Mouse (Mus musculus) hindbrain, embryonic 13.5 days (tissue): ENCODE data around the gene Pkp4. TPM values are rescaled to one million over a fixed set of nuclear protein-coding genes. Genes with fewer than 3 reads are reported as not detected.

Source experiments
- ATAC-seq: fragments of 200-750 bp; cut with Nextera tagmentation; 2 replicates; pipeline ENCODE4 v1.8.0; 2017; ENCODE audit warnings: moderate TSS enrichment; ENCODE audit not compliant: low FRiP score
- H3K27ac ChIP-seq: fragments of 300-500 bp; sonication (generic); 2 replicates; pipeline ENCODE4 v1.5.1; 2015; ENCODE audit warnings: inconsistent platforms, mild to moderate bottlenecking, moderate library complexity
- H3K27me3 ChIP-seq: fragments of 300-500 bp; sonication (generic); 2 replicates; pipeline ENCODE4 v1.6.1; 2015; ENCODE audit warnings: mild to moderate bottlenecking, inconsistent platforms
- H3K36me3 ChIP-seq: fragments of 300-500 bp; sonication (generic); 2 replicates; pipeline ENCODE4 v1.6.1; 2015; ENCODE audit warnings: mild to moderate bottlenecking, inconsistent platforms
- H3K4me1 ChIP-seq: fragments of 300-500 bp; sonication (generic); replicated peaks from 2 replicates; pipeline ENCODE4 v1.6.1; 2015; ENCODE audit warnings: inconsistent platforms
- H3K4me2 ChIP-seq: fragments of 300-500 bp; sonication (generic); 2 replicates; pipeline ENCODE4 v1.6.1; 2015; ENCODE audit warnings: inconsistent platforms, mild to moderate bottlenecking, moderate library complexity
- H3K4me3 ChIP-seq: fragments of 300-500 bp; sonication (generic); 2 replicates; pipeline ENCODE4 v1.5.1; 2015; ENCODE audit warnings: mild to moderate bottlenecking, inconsistent platforms
- H3K9ac ChIP-seq: fragments of 300-500 bp; sonication (generic); 2 replicates; pipeline ENCODE4 v1.6.1; 2015; ENCODE audit warnings: mild to moderate bottlenecking, inconsistent platforms
- H3K9me3 ChIP-seq: fragments of 300-500 bp; sonication (generic); 2 replicates; pipeline ENCODE4 v1.6.1; 2016; ENCODE audit warnings: inconsistent platforms
- WGBS: fragments of 180-500 bp; shearing (Covaris S2); methylation state at CpG from one replicate; pipeline ENCODE4 v1.1.7; 2015; 5-methylcytosine and 5-hydroxymethylcytosine counted together
- polyA plus RNA-seq: library from polyadenylated mRNA; unstranded; fragments of >200 nt; fragmentation: Nextera tagmentation; extraction: Ambion mirVana; gene quantifications from 2 replicates; pipeline ENCODE4 v1.2.1, GENCODE M21; 2015

The Pkp4 gene
- polyA plus RNA-seq, 1 experiment from 2014 or later = 18.3 TPM

GRCm38 (mm10) chr2:59230656-59231055 lies 70.0 kb downstream of the Pkp4 start:
- Histone ChIP-seq H3K4me3 (no peak overlapping the region), H3K9ac (no peak overlapping the region), H3K4me1 (no peaks in the 10 kb centered on the region), H3K9me3 (no peaks in the 10 kb centered on the region), H3K27ac (no peak overlapping the region), H3K27me3 (no peaks in the 10 kb centered on the region), H3K36me3 (peaks cover 7% of the 10 kb centered on the region; the same call in 1 of the 2 replicates), H3K4me2 (no peak overlapping the region)
- ATAC-seq = no peak
- 35% methylated on average over 9 of the region's 9 CpGs for WGBS

GRCm38 (mm10) chr2:59231514-59231913 lies 70.9 kb downstream of the Pkp4 start:
- H3K4me3 ChIP-seq = no peak overlapping the region
- H3K9me3 ChIP-seq = no peaks in the 10 kb centered on the region
- whole genome bisulfite sequencing = 90% methylated on average over 5 of the region's 5 CpGs
- peaks cover 7% of the 10 kb centered on the region; the same call in 1 of the 2 replicates for H3K36me3 ChIP-seq
- H3K27ac ChIP-seq = no peak overlapping the region
- no peak overlapping the region for H3K9ac ChIP-seq
- H3K4me1 ChIP-seq = no peaks in the 10 kb centered on the region
- H3K27me3 ChIP-seq = no peaks in the 10 kb centered on the region
- ATAC-seq = no peak
- H3K4me2 ChIP-seq = no peak overlapping the region

- Histone ChIP-seq H3K4me1 (no peaks in the 10 kb centered on the region), H3K4me3 (no peak overlapping the region), H3K9me3 (no peaks in the 10 kb centered on the region), H3K36me3 (peaks cover 7% of the 10 kb centered on the region; the same call in 1 of the 2 replicates), H3K4me2 (no peak overlapping the region), H3K27me3 (no peaks in the 10 kb centered on the region), H3K27ac (no peak overlapping the region), H3K9ac (no peak overlapping the region)
- ATAC-seq = no peak
- 96% methylated on average over 13 of the region's 13 CpGs for WGBS
Measured at GRCm38 (mm10) chr2:59233294-59233923, 72.8 kb downstream of the Pkp4 start.

- Histone ChIP-seq H3K9ac (no peak overlapping the region), H3K9me3 (no peaks in the 10 kb centered on the region), H3K4me1 (no peaks in the 10 kb centered on the region), H3K4me2 (no peak overlapping the region), H3K4me3 (no peak overlapping the region), H3K36me3 (peaks cover 7% of the 10 kb centered on the region; the same call in 1 of the 2 replicates), H3K27ac (no peak overlapping the region), H3K27me3 (no peaks in the 10 kb centered on the region)
- WGBS = 96% methylated on average over 5 of the region's 5 CpGs
- no peak for ATAC-seq
Measured at GRCm38 (mm10) chr2:59233936-59234335, 73.3 kb downstream of the Pkp4 start.

DNA sequence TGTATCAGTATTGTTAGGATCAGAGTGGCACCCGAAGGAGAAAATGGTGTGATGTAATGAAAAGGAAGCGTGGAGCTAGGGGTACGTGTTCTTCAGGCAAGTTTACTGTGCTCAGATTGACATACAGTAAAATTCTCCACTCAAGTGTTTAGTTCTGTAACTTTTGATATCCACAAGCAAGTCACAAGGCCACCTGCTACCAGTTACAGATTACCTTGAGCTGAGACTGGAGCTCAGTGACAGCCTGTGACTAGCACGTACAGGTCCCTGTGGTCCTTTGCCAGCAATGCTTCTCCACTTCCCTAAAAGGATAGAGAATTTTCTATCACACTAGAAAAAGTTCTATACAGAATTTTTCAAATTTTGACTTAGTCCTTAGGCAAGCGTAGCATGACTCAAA lies 73.9 kb downstream of the Pkp4 start:
- Histone ChIP-seq H3K4me1 (no peaks in the 10 kb centered on the region), H3K27me3 (no peaks in the 10 kb centered on the region), H3K36me3 (peaks cover 7% of the 10 kb centered on the region; the same call in 1 of the 2 replicates), H3K4me2 (no peak overlapping the region), H3K9me3 (no peaks in the 10 kb centered on the region), H3K27ac (no peak overlapping the region), H3K9ac (no peak overlapping the region), H3K4me3 (no peak overlapping the region)
- WGBS = 96% methylated on average over 5 of the region's 5 CpGs
- ATAC-seq = no peak

GRCm38 (mm10) chr2:59239841-59240395 lies 79.3 kb downstream of the Pkp4 start:
- ATAC-seq = no peak
- 92% methylated on average over 10 of the region's 10 CpGs for WGBS
- no peaks in the 10 kb centered on the region for H3K27me3 ChIP-seq
- no peak overlapping the region for H3K27ac ChIP-seq
- H3K4me2 ChIP-seq = no peak overlapping the region
- H3K9me3 ChIP-seq = no peaks in the 10 kb centered on the region
- no peak overlapping the region for H3K9ac ChIP-seq
- H3K4me3 ChIP-seq = no peak overlapping the region
- H3K36me3 ChIP-seq = no peaks in the 10 kb centered on the region
- peaks cover 14% of the 10 kb centered on the region for H3K4me1 ChIP-seq

GRCm38 (mm10) chr2:59242117-59242516 lies 81.5 kb downstream of the Pkp4 start:
- Histone ChIP-seq H3K4me3 (no peak overlapping the region), H3K9ac (no peak overlapping the region), H3K27me3 (no peaks in the 10 kb centered on the region), H3K4me2 (no peak overlapping the region), H3K4me1 (peaks cover 14% of the 10 kb centered on the region), H3K9me3 (no peaks in the 10 kb centered on the region), H3K27ac (peak overlapping the region; percentile 18; the same call in 1 of the 2 replicates), H3K36me3 (no peaks in the 10 kb centered on the region)
- 84% methylated on average over 10 of the region's 10 CpGs for WGBS
- no peak for ATAC-seq

DNA sequence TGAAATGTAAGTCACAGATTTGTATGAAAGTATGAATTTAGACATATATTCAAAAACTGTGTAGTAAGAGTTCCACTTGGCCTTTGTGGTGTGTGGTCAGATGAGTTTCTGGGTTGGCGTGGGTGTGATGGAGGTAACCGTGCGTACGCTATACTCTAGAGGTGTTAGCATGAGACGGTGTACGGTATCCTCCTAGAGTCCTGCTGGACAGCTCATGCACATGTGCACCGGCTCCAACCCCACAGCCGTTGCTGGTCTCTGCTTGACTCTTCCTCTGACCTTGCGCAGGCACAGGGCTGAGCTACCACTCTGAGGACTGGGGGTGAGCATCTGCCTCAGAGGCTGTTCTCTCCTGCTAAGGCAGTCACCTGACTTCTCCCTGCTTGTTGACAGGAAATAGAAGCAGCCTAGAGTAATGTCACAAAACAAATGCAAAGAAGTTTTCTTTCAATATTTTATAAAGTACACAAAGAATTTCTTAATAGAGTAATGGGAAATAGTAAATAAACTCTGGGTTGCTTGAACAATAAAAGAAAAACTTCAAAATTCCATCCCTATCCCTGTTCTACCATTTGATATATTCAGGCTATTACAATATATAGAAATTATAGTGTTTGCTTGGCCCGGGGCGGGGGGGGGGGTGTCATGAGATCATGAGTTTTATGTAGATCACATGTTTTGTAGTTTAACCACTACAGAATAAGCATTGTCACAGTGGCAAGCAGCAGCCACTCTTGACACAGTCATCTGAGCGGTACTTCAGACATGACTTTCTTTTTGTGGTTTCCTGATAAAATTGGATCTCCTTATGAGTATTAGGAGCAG lies 83.8 kb downstream of the Pkp4 start:
- Histone ChIP-seq H3K36me3 (no peaks in the 10 kb centered on the region), H3K4me1 (peaks cover 14% of the 10 kb centered on the region), H3K9ac (no peak overlapping the region), H3K4me2 (no peak overlapping the region), H3K27ac (no peak overlapping the region), H3K9me3 (no peaks in the 10 kb centered on the region), H3K27me3 (no peaks in the 10 kb centered on the region), H3K4me3 (no peak overlapping the region)
- WGBS = 96% methylated on average over 12 of the region's 12 CpGs
- ATAC-seq = no peak

- Histone ChIP-seq H3K4me3 (no peak overlapping the region), H3K4me1 (peaks cover 14% of the 10 kb centered on the region), H3K9me3 (no peaks in the 10 kb centered on the region), H3K36me3 (no peaks in the 10 kb centered on the region), H3K27me3 (no peaks in the 10 kb centered on the region), H3K4me2 (no peak overlapping the region), H3K9ac (no peak overlapping the region), H3K27ac (no peak overlapping the region)
- ATAC-seq = no peak
- 94% methylated on average over 3 of the region's 3 CpGs for WGBS
Measured at GRCm38 (mm10) chr2:59245098-59245388, 84.4 kb downstream of the Pkp4 start.

GRCm38 (mm10) chr2:59248806-59249205 lies 88.2 kb downstream of the Pkp4 start:
- 0 out of 2 replicates have a peak, but pooled peaks cover 3% of the 10 kb centered on the region for H3K4me1 ChIP-seq
- no peaks in the 10 kb centered on the region for H3K9me3 ChIP-seq
- H3K36me3 ChIP-seq = no peaks in the 10 kb centered on the region
- ATAC-seq = no peak
- no peak overlapping the region for H3K9ac ChIP-seq
- WGBS = 79% methylated on average over 3 of the region's 3 CpGs
- no peak overlapping the region for H3K4me2 ChIP-seq
- no peak overlapping the region for H3K27ac ChIP-seq
- no peaks in the 10 kb centered on the region for H3K27me3 ChIP-seq
- no peak overlapping the region for H3K4me3 ChIP-seq

DNA sequence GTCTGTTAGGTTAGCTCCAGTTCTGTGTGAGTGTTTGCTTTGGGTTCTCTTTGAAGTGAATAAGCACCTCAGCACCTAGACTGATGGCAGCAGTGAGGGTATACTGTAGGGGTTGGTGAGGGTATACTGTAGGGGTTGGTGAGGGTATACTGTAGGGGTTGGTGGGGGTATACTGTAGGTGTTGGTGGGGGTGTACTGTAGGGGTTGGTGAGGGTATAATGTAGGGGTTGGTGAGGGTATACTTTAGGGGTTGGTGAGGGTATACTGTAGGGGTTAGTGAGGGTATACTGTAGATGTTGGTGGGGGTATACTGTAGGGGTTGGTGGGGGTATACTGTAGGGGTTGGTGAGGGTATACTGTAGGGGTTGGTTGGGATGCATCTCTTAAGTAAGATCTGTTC lies 92.2 kb downstream of the Pkp4 start:
- Histone ChIP-seq H3K9ac (no peak overlapping the region), H3K36me3 (no peaks in the 10 kb centered on the region), H3K9me3 (no peaks in the 10 kb centered on the region), H3K27me3 (no peaks in the 10 kb centered on the region), H3K27ac (no peak overlapping the region), H3K4me2 (no peak overlapping the region), H3K4me3 (no peak overlapping the region), H3K4me1 (0 out of 2 replicates have a peak, but pooled peaks cover 3% of the 10 kb centered on the region)
- peak; percentile 54; the same call in 1 of the 2 replicates for ATAC-seq

DNA sequence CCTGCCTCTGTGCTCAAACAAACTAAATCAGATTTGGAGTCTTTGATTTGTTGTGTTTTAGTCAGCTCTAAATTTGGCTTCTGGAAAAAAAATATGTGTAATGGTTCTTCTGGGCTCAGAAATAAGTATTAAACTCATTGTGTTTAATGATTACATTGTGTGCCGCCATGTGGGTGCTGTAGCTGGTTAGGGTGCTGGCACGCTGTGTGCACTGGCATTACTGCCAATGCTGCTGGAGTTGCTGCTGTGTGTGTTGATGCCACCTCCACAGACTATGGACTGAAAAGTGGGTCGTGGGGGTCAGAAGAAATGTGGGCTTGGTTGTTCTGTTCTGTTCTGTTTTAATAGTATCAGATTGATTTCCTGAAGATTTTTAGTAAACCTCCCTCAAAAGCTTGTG lies 92.8 kb downstream of the Pkp4 start:
- no peaks in the 10 kb centered on the region for H3K9me3 ChIP-seq
- 91% methylated on average over 3 of the region's 3 CpGs for WGBS
- H3K4me3 ChIP-seq = no peak overlapping the region
- H3K9ac ChIP-seq = no peak overlapping the region
- 0 out of 2 replicates have a peak, but pooled peaks cover 3% of the 10 kb centered on the region for H3K4me1 ChIP-seq
- H3K27ac ChIP-seq = no peak overlapping the region
- H3K36me3 ChIP-seq = no peaks in the 10 kb centered on the region
- H3K27me3 ChIP-seq = no peaks in the 10 kb centered on the region
- no peak for ATAC-seq
- H3K4me2 ChIP-seq = no peak overlapping the region
